Mouse (Mus musculus) lung, postnatal 14 days (tissue): Measurements from ENCODE around the gene Slc28a3.

Experiments used
- DNase-seq: peaks from one replicate; pipeline ENCODE4 v3.0.0; 2021

Slc28a3 gene

DNA sequence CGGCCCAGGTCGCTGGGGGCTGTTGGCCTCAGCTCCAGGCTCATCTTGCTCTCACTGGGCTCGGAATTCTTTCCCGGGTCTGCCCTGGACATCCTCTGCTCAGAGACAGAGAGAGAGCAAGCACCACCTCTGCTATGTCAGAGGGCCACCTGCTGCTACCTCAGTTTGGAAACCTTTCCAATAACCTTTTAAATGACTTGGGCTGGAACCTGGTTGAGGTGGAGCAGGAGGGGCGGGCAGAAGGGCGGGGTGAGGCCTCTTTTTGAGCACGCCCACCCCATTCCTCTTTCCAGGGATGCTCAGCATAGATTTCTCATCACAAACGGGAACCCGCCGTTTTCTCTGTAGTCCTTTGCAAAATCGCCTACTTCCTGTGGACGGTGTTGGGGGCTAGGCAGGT lies at the start of gene Slc28a3:
Slc28a3 (minus strand) TSS at position 162 of the 400 bp plus-strand sequence.
- no peak for DNase-seq

DNA sequence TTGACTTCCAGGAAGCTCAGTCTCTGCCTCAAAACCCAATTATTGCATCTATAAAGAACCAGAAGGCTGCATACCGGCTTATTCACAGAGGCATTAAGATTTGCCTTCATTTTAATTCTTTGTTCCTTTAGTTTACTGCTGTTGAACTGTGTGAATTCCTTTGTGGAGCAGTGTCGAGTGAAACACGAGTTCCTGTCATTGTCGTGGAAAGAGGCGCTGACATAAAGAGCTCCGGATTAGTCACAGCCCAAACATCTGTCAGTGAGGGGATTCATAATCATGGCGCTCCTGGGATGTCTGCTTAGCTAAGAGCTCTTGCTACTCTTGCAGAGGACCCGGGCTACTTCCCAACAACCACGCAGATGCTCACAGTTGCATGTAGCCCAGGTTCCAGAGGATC lies 47.3 kb upstream of the Slc28a3 start:
- no peak for DNase-seq

DNA sequence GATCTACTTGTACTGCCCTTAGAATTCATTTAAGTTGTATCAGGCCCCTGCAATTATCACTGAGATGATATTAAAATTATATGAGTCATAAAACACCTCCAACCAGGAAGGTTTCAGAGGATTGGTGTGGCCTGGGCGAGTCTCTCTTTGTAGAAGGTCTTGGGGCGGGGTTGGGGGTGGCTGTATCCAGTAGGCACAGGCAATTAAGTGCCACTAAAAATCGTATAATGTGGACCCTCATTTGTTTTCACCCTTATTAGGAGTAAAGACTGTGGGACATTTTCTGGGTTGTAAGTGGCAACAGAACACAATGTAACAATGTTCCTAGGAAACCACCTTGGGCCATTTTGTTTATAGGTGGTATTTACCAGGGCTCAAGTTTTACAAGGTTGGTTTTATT lies 46.2 kb upstream of the Slc28a3 start:
- no peak for DNase-seq

DNA sequence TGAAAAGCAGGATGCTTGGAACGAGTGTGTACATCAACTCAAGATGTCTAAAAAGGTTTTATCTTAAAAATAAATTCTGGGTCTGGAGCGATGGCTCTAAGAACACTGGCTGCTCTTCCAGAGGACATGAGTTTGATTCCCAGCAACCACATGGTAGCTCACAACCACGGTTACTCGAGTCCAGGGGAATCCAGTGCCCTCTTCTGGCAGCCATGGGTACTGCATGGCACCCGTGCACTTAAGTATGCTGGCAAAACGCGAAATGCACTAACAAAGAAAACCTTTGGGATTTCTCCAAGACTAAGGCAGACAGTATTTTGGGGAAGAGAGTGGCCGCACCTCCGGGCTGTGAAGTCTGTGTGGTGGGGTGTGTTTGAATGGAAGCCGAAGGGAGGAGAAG lies 44.9 kb upstream of the Slc28a3 start:
- no peak for DNase-seq

DNA sequence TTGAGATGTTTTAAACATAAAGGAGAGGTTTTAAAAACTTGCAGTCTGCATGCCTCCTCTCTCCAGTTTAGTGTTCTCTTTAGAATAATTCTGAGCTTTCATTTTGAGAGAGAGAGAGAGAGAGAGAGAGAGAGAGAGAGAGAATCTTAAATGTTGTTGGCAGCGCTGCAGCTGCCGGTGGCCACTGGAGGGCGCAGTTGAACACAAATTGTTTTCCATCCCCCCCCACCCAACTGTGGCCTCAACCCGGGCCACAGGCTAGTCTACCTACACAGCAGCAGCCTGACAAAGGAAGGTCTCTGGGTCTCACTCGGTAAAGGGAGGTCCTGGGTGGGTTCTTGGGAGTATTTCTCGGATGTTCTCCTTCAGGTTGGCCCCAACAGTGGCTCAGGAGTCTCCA lies 29.7 kb upstream of the Slc28a3 start:
- DNase-seq = peak; percentile 44

DNA sequence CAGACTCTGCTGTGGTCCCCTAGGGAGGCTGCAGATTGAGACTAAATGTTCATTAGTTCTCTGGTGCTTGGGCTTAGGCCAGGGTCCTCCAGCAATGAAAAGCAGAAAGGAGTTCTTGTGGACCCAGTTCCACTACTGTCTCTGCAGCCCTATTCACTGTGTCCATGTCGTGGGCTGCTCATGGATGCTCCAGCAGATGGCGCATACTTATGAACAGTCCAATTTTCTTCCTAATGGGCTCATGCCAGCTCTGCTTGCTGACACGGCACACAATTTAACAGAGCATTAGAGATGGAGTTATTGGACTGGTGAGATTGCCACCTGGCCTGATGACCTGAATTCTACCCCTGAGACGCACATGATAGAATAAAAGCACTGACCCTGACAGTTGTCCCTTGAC lies 28.3 kb upstream of the Slc28a3 start:
- DNase-seq = peak; percentile 17

DNA sequence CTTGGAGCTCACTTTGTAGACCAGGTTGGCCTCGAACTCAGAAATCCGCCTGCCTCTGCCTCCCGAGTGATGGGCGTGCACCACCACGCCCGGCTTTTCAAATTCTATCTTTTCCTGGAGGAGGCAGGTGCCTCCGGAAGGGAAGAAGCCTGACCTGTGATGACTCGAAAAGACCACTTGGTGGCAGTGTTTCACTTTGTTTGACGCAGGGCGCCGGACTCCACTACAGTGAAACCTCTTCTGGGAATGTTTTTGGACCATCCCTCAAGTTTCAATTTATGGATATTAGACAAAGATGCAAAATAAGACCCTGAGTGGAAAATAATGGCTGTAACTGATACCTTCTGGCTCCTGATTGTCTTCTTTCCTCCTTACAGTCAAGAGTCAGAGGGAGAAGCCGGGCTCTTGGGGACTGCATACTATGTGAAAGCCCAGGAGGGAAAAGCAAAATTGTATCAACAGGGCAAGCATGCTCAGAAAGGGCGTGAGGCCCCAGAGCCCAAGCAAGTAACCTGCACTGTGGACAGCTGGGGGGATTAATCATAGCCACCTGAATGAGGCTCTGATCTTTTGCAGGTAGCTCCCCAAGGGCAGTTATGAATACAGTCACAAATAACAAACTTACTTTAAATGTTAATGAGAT lies 26.8 kb upstream of the Slc28a3 start:
- DNase-seq = peak; percentile 52

DNA sequence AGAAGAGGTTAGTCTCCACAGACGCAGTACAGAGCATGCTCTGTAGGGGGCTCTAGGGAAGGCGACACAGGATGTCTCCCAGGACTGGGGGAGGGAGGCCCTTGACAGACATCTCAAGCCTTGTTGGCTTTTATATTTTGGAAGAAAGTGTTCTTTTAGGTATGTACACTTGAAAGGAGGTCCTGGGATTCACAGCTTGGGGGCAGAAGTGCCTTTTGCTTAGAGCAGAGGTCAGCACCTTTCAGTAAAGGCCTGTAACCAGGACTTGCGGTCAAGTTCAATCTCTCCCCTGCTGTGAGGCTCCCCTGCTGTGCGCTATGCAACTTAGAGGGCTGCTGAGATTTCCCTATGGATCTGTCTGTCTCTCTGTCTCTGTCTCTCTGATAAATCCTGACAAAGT lies 23.2 kb upstream of the Slc28a3 start:
- no peak for DNase-seq

DNA sequence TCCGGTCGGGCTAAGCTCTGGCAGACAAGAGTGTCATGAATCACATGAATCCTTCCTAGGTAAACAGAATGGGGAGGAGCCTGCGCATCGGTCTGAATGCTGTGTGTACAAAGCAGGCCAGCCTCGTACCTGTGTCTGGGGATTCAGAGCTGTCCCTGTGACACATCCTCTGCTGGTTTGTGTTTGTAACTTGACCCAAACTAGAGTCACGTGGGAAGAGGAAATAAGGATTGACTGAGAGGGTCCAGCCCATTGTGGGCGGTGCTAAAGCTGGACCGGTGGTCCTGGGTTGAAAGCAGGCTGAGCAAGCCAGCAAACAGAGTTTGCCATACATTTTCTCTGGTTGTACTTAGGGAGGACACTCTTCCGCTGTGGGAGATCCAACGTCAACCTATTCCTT lies 20.1 kb upstream of the Slc28a3 start:
- DNase-seq = no peak

DNA sequence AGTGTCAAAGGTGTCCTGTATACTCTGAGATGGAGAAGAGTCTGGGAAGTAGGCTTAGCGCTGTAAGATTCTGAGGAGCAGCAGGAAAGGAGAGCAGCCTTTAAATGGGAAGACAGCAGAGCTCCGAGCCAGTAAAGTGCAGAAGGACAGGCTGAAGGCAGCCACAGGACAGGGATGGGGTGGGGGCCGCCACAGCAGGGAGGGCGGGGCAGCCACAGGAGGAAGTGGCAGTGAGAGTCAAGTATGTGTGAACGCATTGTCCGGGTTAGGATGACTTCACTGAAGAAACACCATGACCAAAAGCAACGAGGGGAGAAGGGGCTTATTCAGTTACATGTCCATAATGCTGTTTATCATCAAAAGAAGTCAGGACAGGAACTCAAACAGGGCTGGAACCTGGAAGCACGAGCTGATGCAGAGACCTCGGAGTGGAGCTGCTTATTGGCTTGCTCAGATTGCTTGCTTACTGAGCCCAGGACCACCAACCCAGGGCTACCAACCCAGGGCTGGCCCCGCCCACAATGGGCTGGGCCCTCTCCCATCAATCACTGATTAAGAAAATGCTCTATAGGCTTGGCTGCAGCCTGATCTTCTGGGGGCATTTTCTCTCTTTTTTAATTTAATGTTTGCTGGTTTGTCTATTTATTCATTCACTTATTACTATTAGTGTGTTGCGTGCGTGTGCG lies 18.8 kb upstream of the Slc28a3 start:
- DNase-seq = no peak

DNA sequence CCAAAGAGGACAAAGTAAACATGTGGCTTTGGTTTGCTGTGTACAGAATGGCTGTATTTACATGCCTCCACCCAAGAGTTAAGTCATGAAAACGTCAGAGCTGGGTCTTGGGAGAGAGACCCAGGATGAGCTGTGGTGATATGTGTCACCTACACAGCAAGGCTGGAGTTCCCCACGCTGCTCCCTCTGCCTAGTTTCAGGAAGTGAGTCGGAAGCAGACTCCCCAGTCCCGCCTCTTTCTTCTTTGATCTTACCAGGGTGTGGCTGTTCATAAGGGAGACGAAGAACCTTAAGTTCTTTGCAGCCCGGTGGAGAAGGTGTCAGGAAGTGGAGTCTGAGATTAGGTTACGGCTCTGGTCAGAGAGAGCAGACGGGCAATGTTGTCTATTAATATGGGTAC lies 12.0 kb upstream of the Slc28a3 start:
- DNase-seq = no peak

DNA sequence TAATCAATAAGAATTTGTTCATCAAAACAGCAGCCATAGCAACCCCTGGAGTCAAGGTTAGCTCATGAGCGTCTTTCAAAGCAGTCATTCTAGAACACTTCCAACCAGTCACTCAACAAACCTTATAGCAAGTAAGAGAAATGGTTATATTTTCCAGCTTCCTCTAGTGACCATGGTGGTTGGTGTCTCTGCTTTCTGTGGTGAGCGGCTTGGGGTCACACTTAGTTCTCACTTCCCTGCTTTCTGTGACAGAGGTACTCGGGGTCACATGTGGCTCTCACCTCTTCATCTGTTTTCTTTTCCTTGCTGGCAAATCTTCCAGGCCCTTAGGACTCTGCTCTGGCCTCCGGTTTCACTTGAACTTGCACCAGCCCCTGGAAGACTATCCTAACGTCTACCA lies 8.6 kb upstream of the Slc28a3 start:
- no peak for DNase-seq

DNA sequence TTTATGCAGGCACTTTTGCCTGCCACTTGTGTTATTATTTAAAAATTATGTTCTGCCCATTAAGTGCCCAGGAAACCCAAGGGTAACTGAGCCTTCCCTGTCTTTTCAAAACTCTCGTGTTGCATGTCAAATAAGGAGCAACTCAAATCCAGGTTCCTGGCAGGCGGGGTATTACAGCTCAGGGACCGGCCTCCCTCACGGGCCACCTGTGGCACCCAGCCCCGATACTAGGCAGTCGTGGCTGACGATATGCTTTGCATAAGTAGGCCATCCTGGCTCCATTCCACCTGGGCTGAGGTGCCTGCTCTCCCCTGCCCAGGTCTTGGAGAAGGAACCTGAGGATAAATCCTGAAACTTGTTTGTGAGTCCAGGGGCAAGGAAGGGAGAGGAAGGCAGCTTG lies 618 bp downstream of the Slc28a3 start:
- no peak for DNase-seq

DNA sequence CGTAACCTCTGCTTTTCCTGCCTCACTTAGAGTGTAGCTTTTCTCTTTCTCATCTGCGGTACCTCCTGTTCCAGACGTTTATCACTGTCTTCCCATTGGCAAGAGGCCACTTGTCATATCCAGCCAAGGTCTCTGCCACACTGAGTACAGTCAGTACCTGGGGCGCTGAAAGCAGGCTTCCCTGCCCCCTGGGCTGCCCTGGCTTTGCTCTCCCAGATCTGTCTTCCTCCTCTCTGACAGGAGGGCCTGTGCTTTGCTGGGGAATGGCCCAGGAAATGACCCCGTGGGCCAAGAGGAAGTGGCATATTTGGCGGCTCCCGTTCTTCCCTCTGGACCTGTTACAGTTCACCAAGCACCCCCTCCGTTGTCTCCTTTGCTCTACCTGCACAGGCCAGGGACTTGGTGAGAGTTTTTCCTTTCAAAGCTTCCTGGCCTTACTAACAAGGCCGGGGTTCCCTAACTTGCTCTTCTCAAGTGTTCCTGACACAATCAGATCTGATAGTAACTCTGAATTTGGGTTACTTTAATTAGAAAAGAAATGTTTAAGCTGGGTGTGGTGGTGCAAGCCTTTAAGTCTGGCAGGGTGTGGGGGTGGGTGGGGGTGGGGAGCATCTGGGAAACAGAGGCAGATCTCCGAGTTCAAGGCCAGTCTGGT lies 9.3 kb downstream of the Slc28a3 start:
- peak; percentile 5 for DNase-seq

DNA sequence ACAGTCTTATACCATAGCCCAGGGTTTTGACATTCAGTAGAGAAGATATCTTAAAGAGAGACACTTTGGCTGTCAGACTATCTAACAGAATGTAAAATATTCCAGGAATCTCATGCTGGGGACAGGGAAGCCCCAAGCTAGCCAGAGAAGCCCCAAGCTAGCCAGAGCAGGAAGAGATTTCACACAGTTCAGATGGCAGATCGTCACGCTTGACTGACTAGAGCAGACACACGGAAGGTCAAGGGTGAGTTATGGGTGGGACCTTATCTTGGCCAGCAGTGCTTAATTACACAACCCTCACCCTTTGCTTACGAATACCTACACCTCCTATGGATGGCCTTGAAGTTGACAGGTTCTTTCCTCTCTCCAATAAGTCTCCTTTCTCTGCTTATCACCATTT lies 12.1 kb downstream of the Slc28a3 start:
- no peak for DNase-seq

DNA sequence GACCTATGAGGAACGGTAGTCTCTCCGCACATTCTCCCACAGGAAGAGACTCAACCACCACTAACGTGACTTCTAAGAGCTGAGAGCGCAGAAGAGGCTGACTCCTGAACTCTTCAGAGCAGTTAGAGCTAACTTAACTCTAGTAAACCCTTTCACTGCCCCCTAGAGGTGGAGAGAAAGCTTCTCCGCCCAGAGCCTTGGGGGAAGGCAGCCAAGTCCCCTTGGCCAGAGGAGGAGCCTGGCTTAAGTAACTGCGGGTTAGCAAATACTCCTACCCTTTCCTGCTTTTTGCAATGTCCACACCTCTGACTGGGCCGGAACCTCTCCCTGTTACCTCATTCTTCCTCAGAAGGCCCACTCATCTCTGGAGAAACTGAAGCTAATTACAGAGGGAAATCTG lies 17.5 kb downstream of the Slc28a3 start:
- DNase-seq = peak; percentile 75

DNA sequence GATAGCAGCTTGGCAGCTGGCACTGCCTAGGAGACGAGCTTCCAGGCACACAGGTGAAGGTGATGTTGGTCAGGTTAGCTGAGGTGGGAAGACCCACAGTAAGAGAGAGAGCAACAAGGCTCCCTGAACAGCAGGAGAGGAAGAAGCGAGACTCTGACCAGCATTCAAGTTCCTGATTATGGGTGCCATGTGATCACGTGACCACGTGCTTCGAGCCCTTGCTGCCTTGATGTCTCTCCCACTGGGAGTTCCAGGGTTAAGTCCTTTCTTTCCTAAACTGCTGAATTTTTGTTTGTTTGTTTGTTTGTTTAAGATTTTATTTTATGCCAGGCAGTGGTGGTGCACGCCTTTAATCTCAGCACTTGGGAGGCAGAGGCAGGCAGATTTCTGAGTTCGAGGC lies 18.8 kb downstream of the Slc28a3 start:
- no peak for DNase-seq

DNA sequence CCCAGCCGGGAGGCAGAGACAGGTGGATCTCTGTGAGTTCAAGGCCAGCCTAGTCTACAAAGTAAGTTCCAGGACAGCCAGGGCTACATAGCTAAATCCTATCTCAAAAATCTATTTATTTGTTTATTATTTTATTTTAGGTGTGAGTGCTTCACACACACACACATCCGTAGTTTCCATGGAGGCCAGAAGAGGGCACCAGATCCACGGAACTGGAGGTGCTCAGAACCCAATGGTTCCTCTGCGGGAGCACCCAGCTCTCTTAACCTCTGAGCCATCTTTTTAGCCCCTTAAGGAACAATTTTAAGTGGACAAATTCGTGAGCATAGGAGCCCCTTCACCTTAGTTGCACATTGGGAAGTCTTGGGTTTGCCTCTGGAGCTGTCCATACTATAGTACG lies 20.0 kb downstream of the Slc28a3 start:
- DNase-seq = peak; percentile 60

DNA sequence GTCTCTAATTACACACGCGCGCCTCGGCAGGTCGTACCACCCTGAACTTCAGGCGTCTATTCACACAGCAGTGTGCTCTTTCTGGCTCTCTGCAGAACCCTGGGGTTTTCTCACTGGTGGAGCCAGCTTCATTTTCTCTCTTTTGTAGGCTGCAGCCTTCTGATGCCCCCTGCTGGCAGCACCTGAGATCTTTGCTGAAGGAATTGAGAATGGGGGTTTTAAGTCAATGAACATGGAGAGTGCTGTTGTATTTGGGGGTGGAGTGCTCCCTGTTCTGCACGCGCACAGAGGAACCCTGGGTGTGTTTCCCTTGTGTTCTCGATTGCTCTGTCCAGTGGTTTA lies 21.2 kb downstream of the Slc28a3 start:
- peak; percentile 79 for DNase-seq

DNA sequence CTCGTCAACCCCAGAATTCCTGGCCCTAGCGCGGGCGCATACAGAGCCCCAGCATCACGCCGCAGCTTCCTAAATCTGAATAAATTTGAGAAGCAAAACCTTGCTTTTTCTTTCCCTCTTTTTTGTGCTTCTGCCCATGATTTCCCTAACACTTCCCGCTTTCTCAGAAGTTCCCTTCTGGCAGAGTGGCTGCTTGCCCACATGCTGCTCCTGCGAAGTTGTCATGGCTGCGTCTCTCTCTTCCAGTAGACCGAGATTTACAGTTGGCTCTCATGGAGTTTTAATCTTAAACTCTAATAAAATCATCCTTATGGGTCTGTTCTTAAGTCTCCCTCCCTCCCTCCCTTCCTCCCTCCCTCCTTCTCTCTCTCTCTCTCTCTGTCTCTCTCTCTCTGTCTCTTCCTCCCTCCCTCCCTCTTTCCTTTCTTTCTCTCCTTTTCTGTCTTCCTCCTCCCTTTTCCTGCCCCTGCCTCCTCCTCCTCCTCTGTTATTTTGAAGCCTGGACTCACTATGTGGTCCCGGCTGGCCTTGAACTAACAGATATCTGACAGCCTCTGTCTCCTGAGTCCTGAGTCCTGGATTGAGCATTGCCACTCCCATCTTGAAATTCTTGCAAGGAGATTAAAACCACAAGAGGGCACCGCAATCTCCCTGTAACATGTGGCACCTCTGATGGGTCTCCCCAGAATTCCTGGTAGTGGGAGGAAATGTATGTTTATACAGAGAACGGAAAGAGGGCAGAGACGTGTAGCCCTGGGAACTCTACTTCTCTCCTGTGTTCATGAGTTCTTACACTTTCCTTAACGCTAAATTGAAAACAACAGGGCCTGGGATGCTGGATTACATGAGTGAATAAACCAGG lies 21.8 kb downstream of the Slc28a3 start:
- no peak for DNase-seq

DNA sequence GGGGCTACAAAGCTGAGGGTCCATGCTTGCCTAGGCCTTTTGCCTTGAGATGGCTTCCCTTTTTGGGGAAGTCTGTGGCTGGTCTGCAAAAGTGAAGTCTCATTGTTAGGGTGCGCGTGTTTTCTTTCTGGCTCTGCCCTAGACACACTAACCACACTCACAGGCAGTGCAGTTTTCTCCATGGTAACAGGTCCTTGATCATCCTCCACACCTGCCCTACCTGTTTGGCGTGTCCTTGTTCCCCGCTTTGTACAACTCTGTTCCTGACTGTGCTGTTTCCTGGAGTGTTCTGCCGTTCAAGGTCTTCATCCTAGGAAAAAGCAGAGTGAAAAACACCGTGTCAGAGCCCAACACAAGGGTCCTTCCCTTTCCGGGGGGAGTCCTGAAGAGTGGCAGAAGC lies 22.7 kb downstream of the Slc28a3 start:
- DNase-seq = peak; percentile 10

DNA sequence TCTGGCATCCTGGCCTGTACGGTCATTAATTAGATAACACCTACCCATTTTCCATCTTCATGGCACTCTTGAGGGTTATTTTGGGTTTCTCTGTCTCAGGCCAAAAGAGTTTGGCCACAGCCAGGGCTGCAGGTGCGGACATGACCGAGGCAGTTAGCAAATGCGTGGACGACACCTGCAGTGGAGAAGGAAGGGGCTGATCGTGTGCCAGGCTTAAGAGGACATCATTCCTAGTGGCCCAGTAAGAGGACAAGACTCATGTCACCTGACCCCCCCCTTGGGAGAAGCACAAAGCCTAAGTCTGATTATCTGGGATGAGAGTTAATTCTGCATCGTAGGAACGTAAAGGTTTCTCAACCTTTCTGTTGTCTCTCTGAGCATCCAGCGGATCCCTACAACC lies 44.5 kb downstream of the Slc28a3 start:
- no peak for DNase-seq

DNA sequence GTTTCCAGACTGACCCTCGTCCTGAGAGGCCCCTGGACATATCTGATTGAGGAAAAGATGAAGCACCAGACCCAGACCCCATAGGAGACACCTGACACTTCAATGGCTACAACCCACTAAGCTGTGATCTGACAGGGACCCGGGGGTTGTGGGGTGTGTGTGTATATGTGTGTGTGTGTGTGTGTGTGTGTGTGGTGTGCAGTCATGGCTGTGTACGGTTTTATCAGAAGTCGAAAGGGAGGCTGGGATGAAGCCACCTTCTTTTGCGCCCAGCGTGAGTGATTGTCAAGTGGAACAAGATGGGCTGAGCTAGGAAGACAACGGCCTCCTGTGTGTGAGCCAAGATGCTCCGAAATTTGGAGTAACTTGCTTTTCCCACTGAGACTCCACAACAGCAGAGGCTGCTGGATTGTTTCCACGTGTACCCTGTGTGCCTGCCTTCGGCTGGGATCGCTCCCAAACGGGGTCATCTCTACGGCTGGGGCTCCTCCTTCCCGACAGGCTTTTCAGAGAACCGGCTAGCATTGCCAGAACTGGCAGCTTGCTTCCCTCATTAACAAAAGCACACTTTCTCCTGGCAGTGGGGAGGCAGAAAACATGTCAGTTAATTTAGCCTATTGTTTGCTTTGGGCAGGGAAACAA lies 50.1 kb downstream of the Slc28a3 start:
- DNase-seq = peak; percentile 44
